Mouse (Mus musculus): ENCODE results near the gene Rpl41.
"Not testable (repeated sequence)": the region's sequence is repeated elsewhere in the genome, so short reads cannot be mapped to it uniquely, and the experiment has no call there.

The Rpl41 gene

DNA sequence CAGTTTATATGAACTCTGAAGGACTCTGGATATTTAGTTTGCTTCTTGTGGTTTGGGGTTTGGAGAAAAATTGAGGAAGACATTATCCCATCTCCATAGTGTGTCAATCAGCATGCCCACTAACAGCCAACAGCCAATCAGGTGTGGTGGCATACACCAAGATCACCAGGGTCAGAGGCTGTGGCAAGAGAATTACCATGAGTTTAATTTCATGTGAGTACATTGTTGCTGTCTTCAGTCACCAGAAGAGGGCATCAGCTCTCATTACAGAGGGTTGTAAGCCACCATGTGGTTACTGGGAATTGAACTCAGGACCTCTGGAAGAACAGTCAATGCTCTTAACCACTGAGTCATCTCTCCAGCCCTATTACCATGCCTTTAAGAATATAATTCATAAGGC, 7.2 kb upstream of the Rpl41 start:
- DNase-seq (ENCODE audit: low spot score in 2 of 2): no peak

DNA sequence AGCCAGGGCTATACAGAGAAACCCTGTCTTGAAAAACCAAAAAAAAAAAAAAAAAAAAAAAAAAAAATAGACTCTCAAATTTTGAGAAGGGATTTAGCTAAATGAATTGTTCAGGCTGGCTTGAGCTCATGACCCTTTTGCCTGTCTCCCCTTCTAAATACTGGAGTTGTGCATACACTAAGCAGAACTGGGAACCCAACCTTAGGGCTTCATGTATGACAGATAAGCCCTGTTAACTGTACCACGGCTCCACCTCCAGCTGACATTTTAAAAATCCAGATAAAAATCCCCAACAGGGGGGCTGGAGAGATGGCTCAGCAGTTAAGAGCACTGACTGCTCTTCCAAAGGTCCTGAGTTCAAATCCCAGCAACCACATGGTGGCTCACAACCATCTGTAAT, 6.5 kb upstream of the Rpl41 start:
- DNase-seq (ENCODE audit: low spot score in 2 of 2): not testable (repeated sequence)

GRCm38 (mm10) chr10:128550144-128550823, 1.2 kb upstream of the Rpl41 start:
- DNase-seq (ENCODE audit: low spot score in 2 of 2): not testable (repeated sequence)

DNA sequence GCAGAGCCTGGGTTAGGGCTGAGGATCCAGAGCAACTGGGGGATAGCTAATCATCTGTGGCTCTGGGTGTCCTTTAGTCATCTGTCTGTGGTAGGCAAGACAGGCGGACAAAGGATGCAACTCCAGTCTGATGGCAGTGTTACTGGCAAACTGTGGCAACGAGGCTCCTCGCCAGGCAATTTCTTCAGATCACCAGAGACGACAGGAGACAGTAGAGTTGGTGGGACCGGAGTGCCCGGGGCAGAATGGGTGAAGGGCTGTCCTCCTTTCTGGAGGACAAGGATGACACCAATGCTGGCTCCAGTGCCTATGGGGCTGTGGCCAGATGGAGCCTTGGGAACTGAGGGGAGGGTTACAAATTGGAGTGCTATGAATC, 565 bp upstream of the Rpl41 start:
- not testable (repeated sequence) for DNase-seq (ENCODE audit: low spot score in 2 of 2)

GRCm38 (mm10) chr10:128548051-128548791, 884 bp downstream of the Rpl41 start:
- DNase-seq (ENCODE audit: low spot score in 2 of 2): not testable (repeated sequence)

GRCm38 (mm10) chr10:128547361-128548032, 1.6 kb downstream of the Rpl41 start, which contains the start of gene Zc3h10:
Gene Zc3h10 (minus strand): TSS chr10:128547774.
- DNase-seq (ENCODE audit: low spot score in 2 of 2): peak; percentile 86 to 89

GRCm38 (mm10) chr10:128546787-128547186, 2.3 kb downstream of the Rpl41 start:
- no peak for DNase-seq (ENCODE audit: low spot score in 2 of 2)

DNA sequence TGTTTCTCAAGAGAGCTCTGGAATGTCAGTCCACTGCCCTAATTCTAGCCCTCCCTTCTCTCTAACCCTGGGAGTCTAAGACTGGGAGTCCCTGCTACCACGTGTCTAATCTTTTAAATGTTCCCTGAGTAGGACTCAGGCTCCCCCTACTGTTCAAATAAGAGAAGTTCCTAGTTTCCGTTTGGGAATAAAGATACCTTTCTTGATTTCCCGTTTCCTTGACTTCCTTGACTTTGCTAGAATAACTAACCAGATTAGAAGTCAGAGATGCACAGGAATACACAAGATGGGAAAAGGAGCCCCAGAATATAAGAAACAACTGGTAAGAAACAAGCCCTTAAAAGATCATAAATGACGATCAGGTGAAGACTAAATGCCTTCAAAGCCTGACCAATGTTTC, 2.7 kb downstream of the Rpl41 start:
- DNase-seq (ENCODE audit: low spot score in 2 of 2): no peak

- no peak for DNase-seq (ENCODE audit: low spot score in 2 of 2)
Measured at GRCm38 (mm10) chr10:128545570-128545898, 3.6 kb downstream of the Rpl41 start.

GRCm38 (mm10) chr10:128544674-128545569, 4.2 kb downstream of the Rpl41 start:
- no peak for DNase-seq (ENCODE audit: low spot score in 2 of 2)

DNA sequence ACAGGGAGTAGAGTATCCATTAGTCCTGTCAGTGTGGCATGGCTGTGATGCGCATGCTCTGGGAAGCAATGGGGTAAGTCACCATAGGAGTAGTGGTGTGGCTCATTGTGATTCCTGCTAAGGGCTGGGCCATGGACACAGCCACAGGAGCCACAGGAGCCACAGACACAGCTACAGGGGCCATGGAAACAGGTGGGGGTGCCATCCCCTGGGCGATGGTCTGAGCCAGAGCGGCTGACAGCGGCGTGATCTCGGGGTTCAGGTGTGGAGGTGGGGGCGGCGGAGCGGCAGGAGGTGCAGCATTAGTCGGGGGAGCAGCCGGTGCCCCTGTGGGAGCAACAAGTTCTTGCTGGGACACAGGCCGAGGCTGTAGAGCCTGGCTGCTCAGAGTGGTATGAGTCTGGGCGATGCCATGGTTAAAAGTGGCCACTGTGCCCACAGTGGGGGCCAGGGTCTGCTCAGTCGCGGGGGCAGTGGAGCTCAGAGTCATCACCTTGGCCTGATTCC, 4.9 kb downstream of the Rpl41 start:
- no peak for DNase-seq (ENCODE audit: low spot score in 2 of 2)

DNA sequence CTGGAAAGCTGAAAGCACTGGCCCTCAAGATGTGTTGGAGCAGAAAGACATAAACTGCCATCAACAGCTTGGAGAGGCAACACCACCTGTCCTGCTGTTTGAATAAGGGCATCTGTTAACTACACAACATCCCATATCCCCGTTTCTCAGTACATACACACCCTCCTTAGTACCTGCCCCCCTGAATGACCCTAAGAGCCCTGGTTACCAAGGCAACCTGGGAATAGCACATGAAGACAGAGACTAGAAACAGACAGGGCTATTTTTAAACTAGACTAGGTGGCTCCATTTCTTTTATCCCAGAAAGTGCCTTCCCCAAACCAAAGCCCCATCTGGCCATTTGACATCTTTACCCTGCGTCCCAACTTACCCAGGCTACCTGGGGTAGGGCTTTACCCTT, 6.0 kb downstream of the Rpl41 start:
- no peak for DNase-seq (ENCODE audit: low spot score in 2 of 2)

DNA sequence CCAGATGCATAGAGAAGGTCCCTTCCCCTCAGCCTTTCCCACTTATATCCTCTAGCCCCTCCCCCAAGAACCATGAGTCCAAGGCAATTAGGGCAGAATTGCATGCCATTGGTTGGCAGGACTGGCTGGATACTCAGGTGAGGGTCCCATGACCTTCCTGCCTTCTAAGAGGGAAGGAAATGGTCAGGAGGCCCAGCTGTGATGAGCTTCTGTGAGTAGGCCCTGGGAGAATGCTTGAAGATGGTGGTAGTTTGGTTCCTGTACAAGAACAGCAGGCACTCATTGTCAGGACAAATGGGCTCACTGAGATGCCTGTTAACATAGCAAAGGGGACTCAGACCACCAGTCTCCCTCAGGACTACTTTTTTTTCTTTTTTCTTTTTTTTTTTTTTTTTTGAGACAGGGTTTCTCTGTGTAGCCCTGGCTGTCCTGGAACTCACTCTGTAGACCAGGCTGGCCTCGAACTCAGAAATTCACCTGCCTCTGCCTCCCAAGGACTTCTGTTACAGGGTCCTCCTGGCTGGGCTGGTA, 10.7 kb downstream of the Rpl41 start:
- DNase-seq (ENCODE audit: low spot score in 2 of 2): no peak

- DNase-seq (ENCODE audit: low spot score in 2 of 2): peak; percentile 83 to 89
Measured at GRCm38 (mm10) chr10:128536266-128536940, 12.7 kb downstream of the Rpl41 start.

GRCm38 (mm10) chr10:128535624-128536265, 13.4 kb downstream of the Rpl41 start:
- no peak for DNase-seq (ENCODE audit: low spot score in 2 of 2)

DNA sequence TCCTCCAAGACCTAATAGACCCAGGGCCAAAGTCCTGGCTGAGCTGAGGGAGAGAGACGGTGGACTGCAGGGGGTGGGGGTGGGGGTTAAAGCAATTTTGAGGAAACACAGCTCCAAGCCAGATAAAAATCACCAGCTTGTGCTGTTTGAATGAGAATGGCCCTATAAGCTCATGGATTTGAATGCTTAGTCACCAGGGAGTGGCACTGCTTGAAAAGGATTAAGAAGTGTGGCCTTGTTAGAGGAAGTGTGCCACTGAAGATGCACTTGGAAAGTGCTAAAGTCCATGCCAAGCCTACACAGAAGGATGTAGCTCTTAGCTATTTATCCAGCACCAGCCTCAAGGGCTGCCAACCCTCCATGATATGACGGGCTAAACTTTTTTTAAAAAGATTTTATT, 13.9 kb downstream of the Rpl41 start:
- DNase-seq (ENCODE audit: low spot score in 2 of 2): no peak

DNA sequence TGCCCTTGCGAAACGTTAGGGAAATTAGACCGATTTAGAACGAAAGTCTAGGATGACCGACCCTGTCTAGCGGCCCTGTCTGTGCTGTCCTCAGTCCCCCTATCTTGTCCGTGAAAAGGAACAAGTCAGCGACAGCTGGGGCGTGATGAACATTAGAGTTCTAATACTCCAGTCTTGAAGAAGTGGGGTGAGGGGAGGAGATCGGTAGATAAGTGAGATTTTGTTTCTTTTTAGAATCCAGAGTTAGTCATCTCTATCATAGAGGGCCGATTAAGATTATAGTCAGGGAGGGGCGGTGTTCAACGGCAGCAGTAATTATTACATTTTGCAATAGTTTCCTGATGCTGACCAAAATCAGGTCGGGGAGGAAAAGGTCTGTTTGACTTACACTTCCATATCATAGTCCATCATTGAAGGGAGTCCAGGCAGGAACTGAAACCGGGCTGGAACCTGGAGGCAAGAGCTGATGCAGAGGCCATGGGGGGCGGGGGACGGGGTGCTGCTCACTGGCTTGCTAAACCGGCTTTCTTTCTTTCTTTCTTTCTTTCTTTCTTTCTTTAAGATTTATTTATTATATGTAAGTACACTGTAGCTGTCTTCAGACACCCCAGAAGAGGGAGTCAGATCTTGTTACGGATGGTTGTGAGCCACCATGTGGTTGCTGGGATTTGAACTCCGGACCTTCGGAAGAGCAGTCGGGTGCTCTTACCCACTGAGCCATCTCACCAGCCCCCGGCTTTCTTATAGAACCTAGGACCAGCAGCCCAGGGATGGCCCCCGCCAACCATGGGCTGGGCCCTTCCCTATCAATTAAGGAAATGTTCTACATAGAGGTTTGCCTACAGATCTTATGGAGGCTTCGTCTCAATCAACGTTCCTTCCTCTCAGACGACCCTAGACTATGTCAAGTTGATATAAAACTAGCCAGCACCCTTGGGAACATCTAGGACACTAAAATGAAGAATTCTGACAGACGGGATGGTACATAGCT, 22.4 kb downstream of the Rpl41 start:
- DNase-seq (ENCODE audit: low spot score in 2 of 2): no peak

GRCm38 (mm10) chr10:128525671-128526308, 23.3 kb downstream of the Rpl41 start, which contains the start of gene Esyt1:
Gene Esyt1 (minus strand): TSS chr10:128525871.
- DNase-seq (ENCODE audit: low spot score in 2 of 2): peak; percentile 77 to 84
